Mouse (Mus musculus) left cerebral cortex, postnatal 25 days (tissue): ENCODE results near the gene Mrpl28. TPM values are rescaled to one million over a fixed set of nuclear protein-coding genes. Genes with fewer than 3 reads are reported as not detected.
"Not testable (repeated sequence)": the region's sequence is repeated elsewhere in the genome, so short reads cannot be mapped to it uniquely, and the experiment has no call there.

Experiments
- DNase-seq, 2 experiments: peaks; one replicate each; pipeline ENCODE4 v3.0.0; 2022; ENCODE audit warnings: low spot score in 2 of 2, mixed read lengths in 1 of 2
- intact Hi-C: fragments of 180-260 bp; cut with DNase I; formaldehyde crosslinking; loops from one replicate; pipeline ENCODE4 v1.15.1; 2025
- total RNA-seq, 2 experiments: library from RNA; stranded (reverse); gene quantifications; 2 replicates each; pipeline ENCODE4 v1.2.3; 2021

Mrpl28 gene
- total RNA-seq, 2 experiments from 2014 or later: 62.6 to 68.7 TPM

GRCm38 (mm10) chr17:26114461-26114860 lies 8.8 kb upstream of the Mrpl28 start:
- intact Hi-C loops, DNase-seq: not testable (repeated sequence)

- intact Hi-C loops: no loop called here
- no peak for DNase-seq
Measured at GRCm38 (mm10) chr17:26115205-26115898, 7.9 kb upstream of the Mrpl28 start.

GRCm38 (mm10) chr17:26115956-26116487 lies 7.3 kb upstream of the Mrpl28 start:
- intact Hi-C loops: no loop called here
- no peak for DNase-seq

- intact Hi-C loops: no loop called here
- DNase-seq: no peak
Measured at GRCm38 (mm10) chr17:26116503-26117258, 6.6 kb upstream of the Mrpl28 start.

GRCm38 (mm10) chr17:26119766-26120710 lies 3.3 kb upstream of the Mrpl28 start:
- intact Hi-C loops: no loop called here
- DNase-seq: peak; percentile 53 to 61

GRCm38 (mm10) chr17:26122431-26123140 lies 714 bp upstream of the Mrpl28 start:
- intact Hi-C loops: no loop called here
- DNase-seq: no peak

GRCm38 (mm10) chr17:26124560-26124959 lies 1.3 kb downstream of the Mrpl28 start:
- no peak for DNase-seq
- intact Hi-C loops: no loop called here

- intact Hi-C loops: no loop called here
- no peak for DNase-seq
Measured at GRCm38 (mm10) chr17:26125226-26125625, 1.9 kb downstream of the Mrpl28 start.

- intact Hi-C loops: no loop called here
Measured at GRCm38 (mm10) chr17:26131062-26131732, 7.9 kb downstream of the Mrpl28 start.

GRCm38 (mm10) chr17:26131856-26132853 lies 8.9 kb downstream of the Mrpl28 start:
- intact Hi-C loops: no loop called here
- DNase-seq: no peak

More at GRCm38 (mm10) chr17:26131062-26131732, 7.9 kb downstream of the Mrpl28 start:
- DNase-seq: no peak

- intact Hi-C loops: loop anchor here (5.0 kb wide), 1 partner anchor 105 kb away; the partner anchor contains the start of gene Fam234a
- DNase-seq: no peak
Measured at GRCm38 (mm10) chr17:26137106-26137750, 13.9 kb downstream of the Mrpl28 start.

- no peak for DNase-seq
- intact Hi-C loops: loop anchor here (5.0 kb wide), 1 partner anchor 105 kb away; the partner anchor contains the start of gene Fam234a
Measured at GRCm38 (mm10) chr17:26137751-26138130, 14.4 kb downstream of the Mrpl28 start.

GRCm38 (mm10) chr17:26138239-26138836 lies 15.0 kb downstream of the Mrpl28 start, which contains the start of gene Axin1:
Gene Axin1, plus strand, starts transcription at chr17:26138688.
- intact Hi-C loops: loop anchor here (5.0 kb wide), 1 partner anchor 104 kb away; the partner anchor contains the start of gene Fam234a
- peak; percentile 90 to 97 for DNase-seq

GRCm38 (mm10) chr17:26138901-26139381 lies 15.6 kb downstream of the Mrpl28 start:
- intact Hi-C loops: loop anchor here (5.0 kb wide), 1 partner anchor 103 kb away; the partner anchor contains the start of gene Fam234a
- peak; percentile 51 to 57 for DNase-seq

GRCm38 (mm10) chr17:26142796-26143195 lies 19.5 kb downstream of the Mrpl28 start:
- no peak for DNase-seq
- intact Hi-C loops: no loop called here

GRCm38 (mm10) chr17:26143386-26143785 lies 20.1 kb downstream of the Mrpl28 start:
- intact Hi-C loops: no loop called here
- DNase-seq: no peak
